Mouse (Mus musculus): Measurements from ENCODE around the gene Spred2. TPM values are rescaled to one million over a fixed set of nuclear protein-coding genes. Genes with fewer than 3 reads are reported as not detected.

Spred2 gene
- polyA plus RNA-seq, 2 experiments = 8.5 to 25.4 TPM

GRCm38 (mm10) chr11:19953919-19954318 lies 29.7 kb downstream of the Spred2 start:
- Histone ChIP-seq H3K27me3 (ENCODE audit: control insufficient read depth, insufficient read depth, low read length) (no peaks in the 10 kb centered on the region), H3K4me2 (replicated peaks; ENCODE audit: low read depth, low read length, severe bottlenecking) (no peak overlapping the region), H3K9me3 (ENCODE audit: control insufficient read depth, low read length) (no peaks in the 10 kb centered on the region), H3K36me3 (ENCODE audit: control insufficient read depth, insufficient read depth, low read length) (no peaks in the 10 kb centered on the region), H3K4me3 (replicated peaks; ENCODE audit: low read length) (no peak overlapping the region), H3K4me1 (ENCODE audit: control insufficient read depth, insufficient read depth, low read length) (peaks cover 19% of the 10 kb centered on the region), H3K9ac (ENCODE audit: low read depth, low read length, severe bottlenecking) (no peak overlapping the region), H3K27ac (replicated peaks; ENCODE audit: low read depth, low read length) (no peak overlapping the region)
- ATAC-seq (ENCODE audit: low FRiP score, low read depth) = no peak
- TF ChIP-seq POLR2A (IDR thresholded peaks at IDR 0.05; ENCODE audit: borderline replicate concordance, extremely low read depth, insufficient read depth, insufficient read length) = no peak
- 98% methylated on average over 7 of the region's 7 CpGs for WGBS
- no peak for DNase-seq (ENCODE audit: low spot score)

GRCm38 (mm10) chr11:19955069-19955468 lies 30.9 kb downstream of the Spred2 start:
- H3K27ac ChIP-seq (replicated peaks; ENCODE audit: low read depth, low read length) = no peak overlapping the region
- no peak overlapping the region; the same call in 1 of the 2 replicates for H3K9ac ChIP-seq (ENCODE audit: low read depth, low read length, severe bottlenecking)
- no peaks in the 10 kb centered on the region for H3K27me3 ChIP-seq (ENCODE audit: control insufficient read depth, insufficient read depth, low read length)
- no peaks in the 10 kb centered on the region for H3K36me3 ChIP-seq (ENCODE audit: control insufficient read depth, insufficient read depth, low read length)
- TF ChIP-seq POLR2A (IDR thresholded peaks at IDR 0.05; ENCODE audit: borderline replicate concordance, extremely low read depth, insufficient read depth, insufficient read length) = no peak
- ATAC-seq (ENCODE audit: low FRiP score, low read depth) = no peak
- DNase-seq (ENCODE audit: low spot score) = no peak
- no peak overlapping the region for H3K4me3 ChIP-seq (replicated peaks; ENCODE audit: low read length)
- WGBS = 48% methylated on average over 9 of the region's 9 CpGs
- H3K4me2 ChIP-seq (replicated peaks; ENCODE audit: low read depth, low read length, severe bottlenecking) = no peak overlapping the region
- peaks cover 22% of the 10 kb centered on the region for H3K4me1 ChIP-seq (ENCODE audit: control insufficient read depth, insufficient read depth, low read length)
- H3K9me3 ChIP-seq (ENCODE audit: control insufficient read depth, low read length) = no peaks in the 10 kb centered on the region

GRCm38 (mm10) chr11:19955701-19956100 lies 31.5 kb downstream of the Spred2 start:
- 75% methylated on average over 6 of the region's 6 CpGs for WGBS
- no peaks in the 10 kb centered on the region for H3K9me3 ChIP-seq (ENCODE audit: control insufficient read depth, low read length)
- DNase-seq (ENCODE audit: low spot score) (no peak), ATAC-seq (ENCODE audit: low FRiP score, low read depth) (no peak)
- H3K4me1 ChIP-seq (ENCODE audit: control insufficient read depth, insufficient read depth, low read length) = peaks cover 21% of the 10 kb centered on the region
- no peak overlapping the region for H3K27ac ChIP-seq (replicated peaks; ENCODE audit: low read depth, low read length)
- TF ChIP-seq POLR2A (IDR thresholded peaks at IDR 0.05; ENCODE audit: borderline replicate concordance, extremely low read depth, insufficient read depth, insufficient read length) = no peak
- no peaks in the 10 kb centered on the region for H3K36me3 ChIP-seq (ENCODE audit: control insufficient read depth, insufficient read depth, low read length)
- H3K4me3 ChIP-seq (replicated peaks; ENCODE audit: low read length) = no peak overlapping the region
- no peaks in the 10 kb centered on the region for H3K27me3 ChIP-seq (ENCODE audit: control insufficient read depth, insufficient read depth, low read length)
- H3K4me2 ChIP-seq (replicated peaks; ENCODE audit: low read depth, low read length, severe bottlenecking) = no peak overlapping the region
- no peak overlapping the region for H3K9ac ChIP-seq (ENCODE audit: low read depth, low read length, severe bottlenecking)

- no peak overlapping the region for H3K27ac ChIP-seq (replicated peaks; ENCODE audit: low read depth, low read length)
- 80% methylated on average over 3 of the region's 3 CpGs for WGBS
- H3K27me3 ChIP-seq (ENCODE audit: control insufficient read depth, insufficient read depth, low read length) = no peaks in the 10 kb centered on the region
- H3K4me1 ChIP-seq (ENCODE audit: control insufficient read depth, insufficient read depth, low read length) = peaks cover 30% of the 10 kb centered on the region
- H3K36me3 ChIP-seq (ENCODE audit: control insufficient read depth, insufficient read depth, low read length) = no peaks in the 10 kb centered on the region; the same call in 1 of the 2 replicates
- ATAC-seq (ENCODE audit: low FRiP score, low read depth) (no peak), DNase-seq (ENCODE audit: low spot score) (no peak)
- TF ChIP-seq POLR2A (IDR thresholded peaks at IDR 0.05; ENCODE audit: borderline replicate concordance, extremely low read depth, insufficient read depth, insufficient read length) = no peak
- H3K9me3 ChIP-seq (ENCODE audit: control insufficient read depth, low read length) = no peaks in the 10 kb centered on the region
- H3K4me2 ChIP-seq (replicated peaks; ENCODE audit: low read depth, low read length, severe bottlenecking) = no peak overlapping the region
- H3K9ac ChIP-seq (ENCODE audit: low read depth, low read length, severe bottlenecking) = no peak overlapping the region
- no peak overlapping the region for H3K4me3 ChIP-seq (replicated peaks; ENCODE audit: low read length)
Measured at GRCm38 (mm10) chr11:19959006-19959405, 34.8 kb downstream of the Spred2 start.

GRCm38 (mm10) chr11:19959897-19960296 lies 35.7 kb downstream of the Spred2 start:
- Histone ChIP-seq H3K36me3 (ENCODE audit: control insufficient read depth, insufficient read depth, low read length) (no peaks in the 10 kb centered on the region; the same call in 1 of the 2 replicates), H3K9me3 (ENCODE audit: control insufficient read depth, low read length) (no peaks in the 10 kb centered on the region), H3K9ac (ENCODE audit: low read depth, low read length, severe bottlenecking) (no peak overlapping the region), H3K4me2 (replicated peaks; ENCODE audit: low read depth, low read length, severe bottlenecking) (no peak overlapping the region), H3K27me3 (ENCODE audit: control insufficient read depth, insufficient read depth, low read length) (no peaks in the 10 kb centered on the region), H3K27ac (replicated peaks; ENCODE audit: low read depth, low read length) (no peak overlapping the region), H3K4me3 (replicated peaks; ENCODE audit: low read length) (no peak overlapping the region), H3K4me1 (ENCODE audit: control insufficient read depth, insufficient read depth, low read length) (peaks cover 36% of the 10 kb centered on the region)
- no peak for TF ChIP-seq POLR2A (IDR thresholded peaks at IDR 0.05; ENCODE audit: borderline replicate concordance, extremely low read depth, insufficient read depth, insufficient read length)
- DNase-seq (ENCODE audit: low spot score) = no peak
- WGBS = 71% methylated on average over 5 of the region's 5 CpGs
- ATAC-seq (ENCODE audit: low FRiP score, low read depth) = no peak

GRCm38 (mm10) chr11:19960541-19960940 lies 36.4 kb downstream of the Spred2 start:
- ATAC-seq (ENCODE audit: low FRiP score, low read depth) = no peak
- H3K36me3 ChIP-seq (ENCODE audit: control insufficient read depth, insufficient read depth, low read length) = no peaks in the 10 kb centered on the region; the same call in 1 of the 2 replicates
- H3K27ac ChIP-seq (replicated peaks; ENCODE audit: low read depth, low read length) = no peak overlapping the region
- H3K4me1 ChIP-seq (ENCODE audit: control insufficient read depth, insufficient read depth, low read length) = peaks cover 34% of the 10 kb centered on the region
- 86% methylated on average over 3 of the region's 3 CpGs for WGBS
- DNase-seq (ENCODE audit: low spot score) = no peak
- no peak overlapping the region for H3K4me3 ChIP-seq (replicated peaks; ENCODE audit: low read length)
- H3K27me3 ChIP-seq (ENCODE audit: control insufficient read depth, insufficient read depth, low read length) = no peaks in the 10 kb centered on the region
- no peak for TF ChIP-seq POLR2A (IDR thresholded peaks at IDR 0.05; ENCODE audit: borderline replicate concordance, extremely low read depth, insufficient read depth, insufficient read length)
- H3K4me2 ChIP-seq (replicated peaks; ENCODE audit: low read depth, low read length, severe bottlenecking) = no peak overlapping the region
- H3K9ac ChIP-seq (ENCODE audit: low read depth, low read length, severe bottlenecking) = no peak overlapping the region
- no peaks in the 10 kb centered on the region for H3K9me3 ChIP-seq (ENCODE audit: control insufficient read depth, low read length)

Measured in limb, embryonic 14.5 days (tissue).